20 mouse cellular contexts compared by ENCODE assay signal in the genomic region with DNA sequence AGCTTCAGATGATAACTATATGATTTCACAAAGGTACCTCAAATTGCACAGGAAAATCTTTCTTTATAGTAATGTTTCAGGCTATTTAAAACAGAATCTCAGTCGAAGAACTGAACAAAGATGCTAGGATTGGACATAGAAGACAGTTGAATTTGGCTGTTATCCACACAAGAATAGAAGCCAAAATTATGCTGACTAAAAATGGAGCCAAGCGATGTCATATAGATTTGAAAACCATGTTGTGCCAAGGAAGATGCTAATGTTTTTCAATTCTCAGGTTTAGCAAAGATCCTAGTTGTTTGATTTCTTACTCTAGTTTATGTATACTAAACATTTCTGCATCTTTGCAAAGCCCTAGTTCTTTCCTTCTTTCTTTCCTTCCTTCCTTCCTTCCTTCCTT.
DNase-seq lines count a peak whose midpoint lies in the region; ATAC-seq and TF ChIP-seq lines count a peak whose summit lies in the region.
"Had no signal": no experiment of that assay in that cellular context is flagged by ENCODE, and none has a peak within 500 bp of the region (broad histone marks: within the 10 kb centered on the region; RNA-seq: fewer than 3 reads in every experiment).

No protein-coding gene starts in this region.

- peak; percentile 38 for DNase-seq in forebrain, postnatal 0 days
- no peak for DNase-seq in forebrain, embryonic 11.5 days (ENCODE audit: low spot score)
- DNase-seq in brain, adult 2 months (ENCODE audit: low read depth, low spot score), result peak; percentile 36
- peak; percentile 69 for DNase-seq in brain, embryonic 14.5 days (ENCODE audit: low read depth)
- DNase-seq in liver, embryonic 11.5 days (ENCODE audit: low spot score), result no peak
- no peak for DNase-seq in ovary, postnatal 14 days (ENCODE audit: low spot score)
- DNase-seq: adrenal gland, adult 8-10 months; adrenal gland, postnatal 14 days; adrenal gland, postnatal 36 days; cerebellum, adult 11-12 months; cerebellum, adult 2 months; cerebellum, adult 9-10 months; cerebellum, postnatal 10 days; cerebellum, postnatal 25 days had no signal

- H3K9ac ChIP-seq in forebrain, embryonic 15.5 days (replicated peaks), result no peak overlapping the region
- no peak overlapping the region for H3K9ac ChIP-seq in forebrain, embryonic 12.5 days
- H3K9ac ChIP-seq in forebrain, postnatal 0 days, result no peak overlapping the region
- H3K9ac ChIP-seq in forebrain, embryonic 11.5 days (ENCODE audit: low read length), result no peak overlapping the region
- no peak overlapping the region for H3K9ac ChIP-seq in liver, embryonic 11.5 days (ENCODE audit: low read depth, low read length)
- H3K9ac ChIP-seq: embryonic facial prominence, embryonic 12.5 days had no signal

- H3K4me2 ChIP-seq in forebrain, embryonic 15.5 days (replicated peaks), result no peak overlapping the region
- no peak overlapping the region for H3K4me2 ChIP-seq in forebrain, embryonic 12.5 days
- no peak overlapping the region for H3K4me2 ChIP-seq in forebrain, postnatal 0 days (ENCODE audit: low read depth)
- H3K4me2 ChIP-seq in forebrain, embryonic 11.5 days (ENCODE audit: low read depth, low read length, severe bottlenecking), result no peak overlapping the region
- H3K4me2 ChIP-seq in liver, embryonic 11.5 days, result no peak overlapping the region
- H3K4me2 ChIP-seq: embryonic facial prominence, embryonic 12.5 days had no signal

- no peaks in the 10 kb centered on the region for H3K36me3 ChIP-seq in forebrain, embryonic 15.5 days
- H3K36me3 ChIP-seq in forebrain, embryonic 12.5 days (replicated peaks), result no peaks in the 10 kb centered on the region
- no peaks in the 10 kb centered on the region for H3K36me3 ChIP-seq in forebrain, postnatal 0 days (ENCODE audit: insufficient read depth)
- H3K36me3 ChIP-seq in forebrain, embryonic 11.5 days (ENCODE audit: control insufficient read depth, insufficient read depth, low read length), result no peaks in the 10 kb centered on the region
- H3K36me3 ChIP-seq in liver, embryonic 11.5 days (ENCODE audit: control insufficient read depth, insufficient read depth, low read length), result no peaks in the 10 kb centered on the region
- H3K36me3 ChIP-seq: embryonic facial prominence, embryonic 10.5 days; embryonic facial prominence, embryonic 12.5 days had no signal

- no peaks in the 10 kb centered on the region for H3K9me3 ChIP-seq in forebrain, embryonic 15.5 days
- H3K9me3 ChIP-seq in forebrain, embryonic 12.5 days, result no peaks in the 10 kb centered on the region
- no peaks in the 10 kb centered on the region for H3K9me3 ChIP-seq in forebrain, postnatal 0 days (ENCODE audit: low read length)
- H3K9me3 ChIP-seq in forebrain, embryonic 11.5 days (ENCODE audit: control insufficient read depth, low read length), result no peaks in the 10 kb centered on the region
- no peaks in the 10 kb centered on the region for H3K9me3 ChIP-seq in liver, embryonic 11.5 days (ENCODE audit: control insufficient read depth, low read length)
- H3K9me3 ChIP-seq: embryonic facial prominence, embryonic 10.5 days; embryonic facial prominence, embryonic 12.5 days had no signal

- TF ChIP-seq POLR2A in brain, embryonic 14.5 days (IDR thresholded peaks at IDR 0.05; ENCODE audit: borderline replicate concordance, extremely low read depth, insufficient read depth, insufficient read length, poor library complexity, severe bottlenecking), result no peak

- TF ChIP-seq CTCF in forebrain, postnatal 0 days (IDR thresholded peaks at IDR 0.05; ENCODE audit: low read depth), result no peak
- TF ChIP-seq CTCF in brain, embryonic 14.5 days (IDR thresholded peaks at IDR 0.05; ENCODE audit: borderline replicate concordance, extremely low read depth, insufficient read depth, insufficient read length), result no peak

- H3K4me3 ChIP-seq in forebrain, embryonic 15.5 days, result no peak overlapping the region
- no peak overlapping the region for H3K4me3 ChIP-seq in forebrain, embryonic 12.5 days (replicated peaks)
- no peak overlapping the region for H3K4me3 ChIP-seq in forebrain, postnatal 0 days (ENCODE audit: low read depth, low read length)
- H3K4me3 ChIP-seq in forebrain, embryonic 11.5 days (ENCODE audit: low read depth, low read length), result no peak overlapping the region
- no peak overlapping the region for H3K4me3 ChIP-seq in liver, embryonic 11.5 days (ENCODE audit: low read depth, low read length)
- H3K4me3 ChIP-seq: embryonic facial prominence, embryonic 10.5 days; embryonic facial prominence, embryonic 12.5 days had no signal

- ATAC-seq in forebrain, embryonic 15.5 days (replicated peaks), result no peak
- no peak for ATAC-seq in forebrain, embryonic 12.5 days (ENCODE audit: low FRiP score)
- ATAC-seq in forebrain, postnatal 0 days, result no peak
- no peak for ATAC-seq in forebrain, embryonic 11.5 days (replicated peaks; ENCODE audit: low FRiP score)
- ATAC-seq in liver, embryonic 11.5 days (replicated peaks; ENCODE audit: low FRiP score), result no peak
- ATAC-seq: activated CD4-positive, CD25-positive, alpha-beta regulatory T cell, adult 4 months; Patski had no signal

- H3K4me1 ChIP-seq in forebrain, embryonic 15.5 days, result no peaks in the 10 kb centered on the region
- no peaks in the 10 kb centered on the region for H3K4me1 ChIP-seq in forebrain, embryonic 12.5 days
- H3K4me1 ChIP-seq in forebrain, postnatal 0 days (ENCODE audit: insufficient read depth), result no peaks in the 10 kb centered on the region
- no peaks in the 10 kb centered on the region for H3K4me1 ChIP-seq in forebrain, embryonic 11.5 days (replicated peaks; ENCODE audit: control insufficient read depth, insufficient read depth, low read length)
- H3K4me1 ChIP-seq in liver, embryonic 11.5 days (replicated peaks; ENCODE audit: control insufficient read depth, insufficient read depth, low read length), result no peaks in the 10 kb centered on the region
- H3K4me1 ChIP-seq: embryonic facial prominence, embryonic 10.5 days; embryonic facial prominence, embryonic 12.5 days had no signal

- no peaks in the 10 kb centered on the region for H3K27me3 ChIP-seq in forebrain, embryonic 15.5 days
- H3K27me3 ChIP-seq in forebrain, embryonic 12.5 days, result no peaks in the 10 kb centered on the region
- H3K27me3 ChIP-seq in forebrain, postnatal 0 days (ENCODE audit: insufficient read depth, low read length), result no peaks in the 10 kb centered on the region
- H3K27me3 ChIP-seq in forebrain, embryonic 11.5 days (ENCODE audit: control insufficient read depth, insufficient read depth, low read length), result no peaks in the 10 kb centered on the region
- no peaks in the 10 kb centered on the region for H3K27me3 ChIP-seq in liver, embryonic 11.5 days (replicated peaks; ENCODE audit: control insufficient read depth, insufficient read depth, low read length)
- H3K27me3 ChIP-seq: embryonic facial prominence, embryonic 12.5 days; Patski had no signal

- WGBS in forebrain, embryonic 15.5 days, result 53% methylated on average over 2 of the region's 2 CpGs
- WGBS in forebrain, embryonic 12.5 days, result 81% methylated on average over 2 of the region's 2 CpGs
- 55% methylated on average over 2 of the region's 2 CpGs for WGBS in forebrain, postnatal 0 days
- 81% methylated on average over 2 of the region's 2 CpGs for WGBS in forebrain, embryonic 11.5 days
- WGBS in liver, embryonic 11.5 days, result 66% methylated on average over 2 of the region's 2 CpGs

- H3K27ac ChIP-seq in forebrain, embryonic 15.5 days (replicated peaks), result peak overlapping the region; percentile 52; the same call in 1 of the 2 replicates
- H3K27ac ChIP-seq in forebrain, embryonic 12.5 days, result no peak overlapping the region
- H3K27ac ChIP-seq in forebrain, postnatal 0 days (ENCODE audit: low read depth, low read length), result no peak overlapping the region
- H3K27ac ChIP-seq in forebrain, embryonic 11.5 days (ENCODE audit: low read depth, low read length), result no peak overlapping the region
- H3K27ac ChIP-seq in liver, embryonic 11.5 days (ENCODE audit: low read depth, low read length), result no peak overlapping the region
- H3K27ac ChIP-seq: embryonic facial prominence, embryonic 10.5 days; embryonic facial prominence, embryonic 12.5 days had no signal

Comparison
In these comparisons a context has a peak if more than half of its experiments do, and no peak if none do; other contexts are left out.
1. DNase-seq: peak in forebrain, postnatal 0 days (single experiment), brain, adult 2 months (single experiment) and brain, embryonic 14.5 days (single experiment); none in forebrain, embryonic 11.5 days (single experiment), liver, embryonic 11.5 days (single experiment) and ovary, postnatal 14 days (single experiment).